Mouse (Mus musculus) cerebellum, adult 2 months (tissue): ENCODE data around the gene Cdhr3.

ENCODE experiments used
- CTCF ChIP-seq: fragments of 200-500 bp; IDR thresholded peaks from 2 replicates; pipeline ENCODE4 v1.5.1; 2011; ENCODE audit warnings: low read depth, mild to moderate bottlenecking, control low read depth, low read length, moderate library complexity, borderline replicate concordance; ENCODE audit not compliant: insufficient read depth
- POLR2A ChIP-seq: fragments of 200-500 bp; IDR thresholded peaks from 2 replicates; pipeline ENCODE4 v1.6.1; 2011; ENCODE audit warnings: low read length, control low read depth, borderline replicate concordance; ENCODE audit not compliant: insufficient read depth

DNA sequence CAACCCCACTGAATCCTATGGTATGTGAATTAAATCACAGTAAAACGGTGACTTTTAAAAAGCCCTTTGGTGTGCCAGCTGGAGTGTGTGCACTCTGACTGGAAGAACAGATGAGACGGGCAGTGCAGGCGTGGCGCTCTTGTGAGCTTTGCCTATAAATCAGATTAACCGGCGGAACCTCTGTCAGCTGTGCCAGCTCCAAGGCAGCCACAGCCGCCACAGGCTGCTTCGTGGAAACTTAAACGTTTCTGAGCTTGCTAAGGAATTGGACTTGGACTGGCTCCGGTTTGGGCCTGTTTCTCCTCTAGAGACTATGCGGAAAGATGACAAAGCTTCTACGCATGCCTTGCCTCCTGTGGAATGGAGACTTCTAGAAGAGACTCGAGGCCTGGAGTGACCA, 62.6 kb downstream of the Cdhr3 start:
- TF ChIP-seq CTCF (no peak), POLR2A (no peak)
